Mouse (Mus musculus): ENCODE measurements around the gene Fam83f.

Gene Fam83f

DNA sequence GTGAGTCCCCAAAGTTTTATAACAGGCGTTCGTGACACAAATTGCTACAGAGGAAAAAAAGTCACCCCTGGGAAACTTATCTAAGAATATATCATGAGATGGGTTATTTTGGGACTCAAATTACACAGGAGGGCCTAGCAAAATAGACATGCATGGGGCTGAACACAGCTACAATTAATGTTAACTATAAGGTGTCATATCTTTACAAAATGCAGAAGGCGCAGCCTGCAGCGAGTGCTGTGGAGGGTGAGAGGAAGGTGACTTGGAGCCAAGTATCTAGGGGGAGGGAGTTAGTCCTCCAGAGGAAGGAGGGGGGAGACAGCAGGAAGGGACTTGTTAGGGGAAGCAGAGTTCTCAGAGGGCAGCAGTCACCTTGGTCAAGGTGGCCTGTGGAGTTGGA is 7.2 kb upstream of the Fam83f start:
- DNase-seq (ENCODE audit: low spot score in 2 of 2) = no peak

DNA sequence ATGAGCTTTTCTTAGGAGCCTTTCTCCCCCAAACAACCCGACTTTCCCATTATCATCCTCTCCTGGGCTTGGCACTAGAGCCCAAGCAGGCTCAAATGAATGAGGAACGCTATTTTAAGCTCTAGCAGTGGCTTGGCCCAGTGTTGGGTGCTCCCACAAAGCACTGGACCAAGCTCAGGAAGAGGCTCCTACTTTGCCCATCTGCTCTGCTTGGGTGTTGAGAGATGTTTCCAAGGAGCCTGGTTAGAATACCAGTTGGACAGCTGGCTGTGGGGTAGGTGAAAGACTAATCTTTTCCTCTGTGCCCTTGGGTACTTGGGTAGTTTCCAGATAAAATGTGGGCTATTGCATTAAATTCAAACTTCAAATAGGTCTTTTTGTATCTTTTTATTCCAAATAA is 1.2 kb downstream of the Fam83f start:
- DNase-seq (ENCODE audit: low spot score in 2 of 2) = no peak

DNA sequence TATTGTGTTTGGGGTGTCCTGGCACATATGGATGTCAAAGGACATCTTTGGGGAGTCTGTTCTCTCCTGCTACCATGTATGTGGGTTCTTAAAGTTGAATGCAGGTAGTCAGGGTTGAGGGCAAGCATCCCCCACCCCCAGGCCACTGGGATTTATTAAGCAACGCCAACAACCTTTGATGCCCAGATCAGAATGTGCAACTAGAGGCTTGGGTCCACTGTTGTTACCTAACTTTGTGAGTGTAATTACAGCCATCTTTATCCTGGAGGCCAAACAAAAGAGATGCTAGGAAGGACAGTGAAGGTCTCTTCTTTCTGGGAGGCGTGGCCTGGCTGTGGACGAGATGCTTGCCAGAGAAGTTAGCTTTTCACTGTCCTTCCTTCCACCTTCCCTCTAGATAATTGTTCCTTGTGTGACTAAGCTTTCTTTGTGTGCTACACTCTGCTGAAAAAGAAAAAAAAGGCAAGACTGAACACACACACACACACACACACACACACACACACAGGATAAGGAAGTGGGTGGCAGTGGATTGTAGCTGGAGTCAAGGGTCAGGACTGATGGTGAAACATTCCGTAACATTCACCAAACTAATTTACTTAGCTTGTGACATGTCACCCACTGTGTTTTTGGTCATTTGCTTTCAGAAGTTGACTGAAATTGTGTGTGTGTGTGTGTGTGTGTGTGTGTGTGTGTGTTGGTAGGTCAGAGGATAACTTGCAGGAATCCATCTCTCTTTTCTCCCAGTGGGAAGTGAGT is 1.9 kb downstream of the Fam83f start:
- DNase-seq (ENCODE audit: low spot score in 2 of 2) = no peak

DNA sequence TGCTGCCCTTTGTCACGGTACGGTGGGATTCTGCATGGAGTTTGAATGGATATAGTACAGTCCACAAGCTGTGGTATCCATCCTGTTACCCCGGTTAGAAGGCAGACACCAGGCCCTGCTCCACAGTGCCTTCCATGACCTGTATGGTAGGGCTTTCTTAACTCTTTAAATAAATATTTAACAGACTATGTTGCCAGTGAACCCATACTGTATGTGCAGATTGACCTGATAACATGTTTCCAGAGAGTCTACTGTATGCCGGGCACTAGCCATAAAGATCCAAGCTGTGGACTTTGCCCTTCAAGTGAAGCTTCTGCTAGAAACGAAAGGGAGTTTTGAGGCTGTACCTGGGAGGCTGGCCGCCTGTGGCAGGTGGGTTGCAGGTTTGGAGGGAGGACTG is 3.1 kb downstream of the Fam83f start:
- DNase-seq (ENCODE audit: low spot score in 2 of 2) = no peak

DNA sequence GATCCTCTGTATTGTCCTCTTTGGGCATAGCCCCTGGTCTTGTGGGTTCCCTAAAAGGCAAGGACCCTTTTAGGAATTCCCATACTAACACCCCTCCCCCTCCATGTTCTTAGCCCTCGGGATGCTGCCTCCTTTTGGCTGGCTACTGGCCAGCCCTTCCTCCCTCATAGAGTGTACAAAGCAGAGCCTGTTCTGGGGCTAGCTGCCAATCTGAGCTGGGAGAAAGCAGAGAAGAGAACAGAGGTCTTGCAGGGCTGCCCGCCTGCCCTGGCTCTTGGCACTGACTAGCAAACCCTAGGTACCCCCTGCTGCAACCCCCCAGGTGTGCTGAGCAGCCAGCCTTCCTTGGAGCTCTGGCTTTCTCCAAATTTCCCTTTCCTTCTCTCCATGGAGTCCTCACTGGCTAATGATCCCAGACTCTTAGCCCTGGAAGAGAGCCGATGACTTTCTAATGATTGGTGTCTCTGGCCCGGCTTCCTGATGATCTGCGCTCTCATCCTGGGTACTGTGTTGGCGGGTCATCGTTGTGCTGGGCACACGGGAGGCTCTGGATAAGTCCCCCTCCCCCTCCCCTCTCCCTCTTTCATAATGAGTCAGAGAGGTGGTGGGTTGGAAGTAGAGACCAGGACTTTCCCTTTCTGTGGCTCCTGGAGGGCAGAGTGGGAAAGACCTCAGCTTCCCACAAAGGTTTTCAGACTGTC is 8.0 kb downstream of the Fam83f start:
- no peak for DNase-seq (ENCODE audit: low spot score in 2 of 2)

DNA sequence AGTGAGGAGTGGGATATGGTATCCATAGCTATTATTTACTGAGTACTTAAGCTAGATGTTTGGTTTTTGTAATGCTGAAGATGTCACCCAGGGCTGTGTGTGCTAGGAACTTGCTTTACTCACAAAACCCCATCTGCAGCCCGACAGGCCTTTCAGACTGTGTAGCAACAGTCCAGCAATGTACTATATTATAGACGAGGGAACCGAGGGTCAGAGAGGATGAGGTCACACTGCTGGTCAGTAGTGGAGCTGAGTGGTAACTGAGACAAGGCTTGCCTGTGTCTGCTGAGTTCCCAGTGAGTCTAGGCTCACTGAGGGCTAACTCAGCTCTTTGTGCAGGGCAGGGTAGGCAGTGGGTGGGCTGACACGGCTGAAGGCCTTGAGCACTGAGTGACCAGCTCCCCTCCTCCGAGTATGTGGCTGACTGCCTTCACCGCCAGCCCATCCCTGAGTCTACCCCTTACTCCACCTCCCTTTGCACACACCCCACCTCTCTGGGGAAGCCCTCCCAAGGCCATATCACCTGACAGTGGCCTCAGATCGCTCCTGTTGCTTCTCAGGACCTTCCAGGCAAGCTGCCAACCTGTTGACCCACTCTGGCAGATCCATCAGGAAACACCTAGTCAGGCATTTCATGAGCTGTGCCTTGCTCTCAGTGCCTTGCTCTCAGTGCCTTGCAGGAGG is 8.8 kb downstream of the Fam83f start:
- no peak for DNase-seq (ENCODE audit: low spot score in 2 of 2)

DNA sequence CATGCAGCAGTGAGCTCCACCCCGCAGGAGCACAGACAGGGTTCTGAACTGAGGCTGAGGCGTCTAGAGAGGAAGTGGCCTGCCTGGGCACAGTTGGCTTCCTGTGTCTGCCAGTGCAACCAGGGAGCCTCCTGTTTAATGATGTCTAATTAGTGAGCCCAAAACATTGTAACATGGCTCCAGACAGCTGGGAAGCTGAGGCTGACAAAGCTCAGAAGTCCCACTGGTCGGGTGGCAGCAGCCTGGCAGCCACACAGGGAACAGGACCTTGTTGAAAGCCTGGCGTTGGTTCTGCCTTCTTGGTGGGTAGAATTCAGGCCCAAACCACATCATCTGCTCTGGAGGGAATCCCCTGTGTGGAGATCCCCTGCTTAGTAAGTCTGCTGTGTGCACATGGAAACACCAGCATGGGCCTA is 9.8 kb downstream of the Fam83f start:
- no peak for DNase-seq (ENCODE audit: low spot score in 2 of 2)

DNA sequence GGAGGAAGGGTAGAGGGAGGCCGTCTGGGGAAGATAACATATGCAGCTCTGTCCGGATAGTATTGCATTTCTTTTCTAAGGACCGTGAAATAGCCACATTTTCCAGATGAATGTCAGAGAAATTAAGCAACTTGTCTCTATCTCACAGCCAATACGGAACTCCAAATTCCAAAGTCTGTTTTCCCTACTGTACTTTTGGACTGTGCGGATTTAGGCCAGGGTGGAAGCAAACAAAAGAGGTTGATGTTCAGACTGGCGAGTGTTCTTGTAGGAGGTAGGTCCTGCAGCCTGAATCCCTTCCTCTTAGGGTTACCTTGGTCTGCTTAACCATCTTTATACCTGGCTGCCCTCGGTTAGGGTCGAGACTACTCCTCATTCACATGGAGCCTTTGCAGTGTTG is 10.7 kb downstream of the Fam83f start:
- DNase-seq (ENCODE audit: low spot score in 2 of 2) = no peak

DNA sequence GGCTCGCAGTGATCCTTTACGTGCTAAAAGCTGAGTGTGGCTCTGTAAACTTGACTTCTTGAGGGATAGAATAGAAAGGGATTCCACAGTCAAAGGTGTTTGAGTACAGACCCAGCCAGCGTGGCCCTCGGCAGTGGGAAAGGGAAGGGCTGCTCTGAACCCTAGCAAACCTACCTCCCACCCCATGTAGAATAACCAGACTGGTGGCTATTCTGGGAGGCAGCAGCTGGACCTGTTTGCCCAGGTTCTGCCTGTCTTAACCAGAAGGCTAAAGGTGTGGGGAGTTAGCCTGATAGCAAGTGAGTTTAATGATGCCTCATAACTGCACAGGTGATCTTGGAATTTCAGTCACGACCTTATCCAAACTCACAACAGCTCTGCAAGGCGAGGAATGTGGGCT is 11.5 kb downstream of the Fam83f start:
- no peak for DNase-seq (ENCODE audit: low spot score in 2 of 2)

DNA sequence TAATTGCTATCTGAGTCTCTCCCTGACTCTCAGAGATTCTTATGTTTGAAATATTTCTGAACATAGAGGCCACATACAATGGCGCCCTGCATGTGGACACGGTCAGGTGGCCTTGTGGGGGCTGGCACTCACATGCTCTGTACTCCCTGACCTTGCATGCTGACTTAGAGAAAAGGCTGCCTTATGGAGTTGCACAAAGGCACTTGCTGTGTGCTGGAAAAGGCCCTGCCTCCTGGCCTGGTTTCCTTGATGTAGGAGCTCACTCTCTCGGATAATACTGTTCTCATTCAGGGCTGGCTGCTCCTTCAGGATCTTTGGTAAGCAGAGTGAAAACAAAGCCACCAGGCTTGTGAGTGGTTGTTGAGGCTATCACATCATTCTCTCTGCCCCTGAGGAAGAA is 12.3 kb downstream of the Fam83f start:
- no peak for DNase-seq (ENCODE audit: low spot score in 2 of 2)

DNA sequence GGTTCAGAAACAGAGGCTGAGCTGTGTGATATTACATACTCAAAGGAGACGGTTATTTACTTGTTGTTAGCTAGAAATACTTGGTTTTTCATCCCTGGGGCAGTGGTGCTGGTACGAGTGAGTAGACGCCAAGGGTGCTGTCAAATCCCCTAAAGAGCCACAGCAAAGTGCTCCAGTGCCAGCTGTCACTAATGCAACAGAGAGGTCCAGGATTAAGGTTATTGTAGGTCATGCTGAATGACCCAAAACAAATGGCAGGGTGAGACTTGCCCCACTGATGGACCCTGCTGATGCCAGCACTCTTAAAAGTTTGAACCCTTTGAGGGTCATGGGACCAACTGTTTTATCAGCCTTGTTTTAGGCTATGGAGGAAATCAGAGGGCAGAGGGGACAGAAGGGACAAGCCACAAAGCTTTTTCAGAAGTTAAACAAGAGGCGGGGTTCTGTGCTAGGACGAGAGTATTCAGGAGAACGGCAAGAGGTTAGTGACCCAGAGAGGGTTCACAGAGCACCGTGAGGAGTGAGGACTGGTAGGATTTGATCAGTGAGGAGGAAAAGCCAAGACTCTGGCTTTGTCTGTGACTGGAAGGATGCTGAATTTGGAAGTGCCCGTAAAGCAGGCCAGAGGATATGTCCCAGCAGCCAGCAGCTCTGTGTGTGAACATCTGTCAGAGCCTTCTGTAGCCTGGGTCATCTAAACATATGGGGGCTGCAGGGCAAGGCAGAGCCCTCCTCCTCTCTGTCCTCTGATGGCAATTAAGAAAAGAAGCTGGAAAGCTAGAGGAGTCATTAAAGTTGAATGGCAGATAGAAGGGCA is 13.3 kb downstream of the Fam83f start:
- no peak for DNase-seq (ENCODE audit: low spot score in 2 of 2)

DNA sequence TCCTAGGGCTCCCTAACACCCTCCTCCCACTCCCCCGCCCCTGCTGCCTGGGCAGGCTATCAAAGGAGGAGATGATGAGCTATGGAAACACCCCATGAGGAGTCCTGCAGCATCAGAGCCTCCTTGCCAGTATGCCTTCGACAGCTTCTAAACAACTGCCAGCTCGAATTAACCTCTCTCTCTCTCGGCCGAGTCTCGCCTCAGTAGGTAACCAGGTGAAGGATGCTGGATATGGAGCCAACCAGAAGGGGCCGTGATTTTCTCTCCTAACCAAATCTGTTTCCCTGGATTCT is 13.9 kb downstream of the Fam83f start:
- DNase-seq (ENCODE audit: low spot score in 2 of 2) = no peak

DNA sequence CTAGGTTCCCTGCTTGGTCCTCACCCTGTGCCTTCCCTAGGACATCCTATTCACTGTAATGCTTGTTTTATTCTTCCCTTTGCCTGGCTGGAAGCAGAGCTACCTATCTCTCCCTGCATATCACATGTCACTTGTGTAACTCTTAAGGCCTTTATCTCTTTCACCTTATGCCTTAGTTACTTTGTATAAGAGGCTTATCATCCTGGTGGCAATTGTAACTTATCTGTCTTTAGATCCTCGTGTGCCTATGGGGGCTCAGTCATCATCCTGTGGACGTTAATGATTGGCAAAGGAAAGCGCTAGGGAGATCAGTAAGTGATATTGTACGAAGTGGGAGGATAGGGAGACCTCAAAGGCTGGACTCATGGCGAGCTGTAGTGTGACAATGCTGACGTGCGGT is 16.9 kb downstream of the Fam83f start:
- DNase-seq (ENCODE audit: low spot score in 2 of 2) = no peak

DNA sequence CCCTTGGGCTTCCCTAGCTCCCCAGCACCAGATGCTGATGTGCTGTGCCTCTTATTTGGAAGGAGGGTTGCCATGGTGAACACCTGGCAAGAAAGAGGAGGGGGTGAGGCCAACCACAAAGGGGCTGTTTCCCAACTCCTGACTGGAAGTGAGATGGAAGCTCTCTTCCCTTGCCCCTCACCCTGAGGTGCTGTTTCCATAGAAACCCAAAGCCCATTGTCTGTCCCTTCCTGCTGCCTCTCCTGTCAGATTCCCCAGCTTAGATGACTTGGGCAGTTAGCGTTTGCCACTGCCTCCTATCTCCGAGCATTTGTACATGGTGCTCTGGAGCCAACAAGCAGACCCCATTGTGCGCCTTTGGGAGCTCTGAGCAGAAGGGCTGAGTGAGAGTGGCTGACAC is 21.8 kb downstream of the Fam83f start:
- DNase-seq (ENCODE audit: low spot score in 2 of 2) = no peak

DNA sequence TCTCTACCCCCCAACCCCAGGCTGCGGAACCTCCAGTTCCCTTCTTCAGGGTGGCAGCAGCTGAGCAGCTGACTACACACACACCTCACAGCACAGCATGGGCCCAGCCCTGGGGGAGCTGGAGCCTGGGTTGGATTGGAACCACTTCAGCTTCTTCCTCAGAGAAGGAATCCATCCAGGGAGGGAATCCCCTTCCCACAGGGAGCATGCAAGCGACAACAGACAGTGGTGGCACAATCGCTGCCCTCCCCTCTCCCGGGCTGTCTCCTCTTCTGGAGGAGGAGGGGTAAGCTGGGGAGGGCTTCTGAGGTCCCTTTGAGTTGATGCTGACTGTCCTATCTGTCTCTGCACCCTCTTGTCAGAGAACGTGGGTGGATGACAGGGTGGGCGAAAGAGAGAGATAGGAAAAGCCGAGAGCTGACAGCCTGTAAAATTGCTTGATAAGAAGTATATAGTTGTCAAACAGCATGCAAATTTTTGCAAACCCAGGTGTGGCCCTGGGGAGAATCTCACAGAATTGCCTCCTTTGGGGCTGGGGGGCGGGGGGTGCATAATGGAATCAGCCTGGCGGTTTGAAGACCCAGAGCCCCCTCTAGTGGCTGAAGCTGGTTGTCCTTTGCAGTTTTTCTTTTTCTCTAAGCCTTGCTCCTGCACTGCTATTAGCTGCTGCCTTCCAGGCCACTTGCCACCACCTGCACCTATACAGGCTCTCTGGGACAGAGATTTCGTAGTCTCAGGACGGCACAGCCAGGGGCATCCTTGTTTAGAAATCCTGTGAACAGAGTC is 22.7 kb downstream of the Fam83f start:
- DNase-seq (ENCODE audit: low spot score in 2 of 2) = no peak

DNA sequence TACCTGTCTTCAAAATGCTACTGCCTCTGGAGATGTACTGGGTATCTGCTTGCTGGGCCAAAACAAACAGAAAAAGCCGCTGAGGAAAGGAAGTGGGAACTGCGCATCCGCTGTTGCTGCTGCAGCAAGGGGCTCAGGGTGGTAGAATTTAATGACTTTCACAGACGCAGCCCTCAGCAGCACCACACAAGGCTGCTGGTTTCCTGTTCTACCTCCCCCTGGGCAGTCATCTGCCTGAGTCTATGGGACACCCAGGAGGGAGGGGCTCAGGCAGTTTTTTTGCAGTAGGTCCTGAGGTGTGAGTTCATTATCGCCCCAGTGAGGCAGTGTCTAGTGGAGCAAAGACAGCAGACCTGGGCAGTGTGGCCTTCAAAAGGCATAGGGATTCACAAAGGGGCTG is 25.9 kb downstream of the Fam83f start:
- no peak for DNase-seq (ENCODE audit: low spot score in 2 of 2)

DNA sequence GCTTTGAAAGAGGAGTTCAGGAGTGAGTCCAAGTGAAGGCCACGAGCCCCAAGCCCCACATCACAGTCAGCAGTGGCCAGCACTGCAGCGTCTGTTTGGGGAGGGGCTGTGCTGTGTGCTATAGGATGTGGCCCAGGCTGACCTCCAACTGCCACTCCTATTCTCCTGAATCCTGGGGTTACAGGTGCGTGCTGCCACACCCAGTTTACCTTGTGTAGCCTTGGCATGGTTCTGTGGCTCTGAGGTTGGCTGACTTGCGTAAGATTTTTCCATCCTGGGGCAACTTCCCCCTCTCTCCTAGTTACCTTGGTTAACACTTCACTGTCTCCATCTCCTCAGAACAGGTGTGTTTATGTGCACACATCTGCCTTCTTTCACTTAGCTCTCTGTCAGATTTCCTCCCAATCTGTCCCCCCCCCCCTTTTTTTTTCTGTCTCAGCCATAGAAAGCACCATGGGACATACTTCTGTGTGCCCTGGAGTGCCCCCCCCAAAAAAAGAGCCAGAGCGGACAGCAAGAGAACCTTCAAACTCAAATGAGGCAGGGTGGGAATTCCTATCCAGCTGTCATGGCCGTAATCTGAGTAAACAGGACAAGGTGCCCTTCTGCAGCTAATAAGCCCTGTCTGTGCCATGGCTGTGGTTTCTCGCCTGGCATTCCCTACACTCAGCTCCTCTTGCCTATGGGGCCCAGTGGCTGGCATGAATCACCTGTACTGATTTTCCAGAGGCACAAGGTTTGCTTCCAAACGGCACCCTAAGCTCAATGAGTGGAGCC is 30.0 kb downstream of the Fam83f start:
- DNase-seq (ENCODE audit: low spot score in 2 of 2) = no peak

DNA sequence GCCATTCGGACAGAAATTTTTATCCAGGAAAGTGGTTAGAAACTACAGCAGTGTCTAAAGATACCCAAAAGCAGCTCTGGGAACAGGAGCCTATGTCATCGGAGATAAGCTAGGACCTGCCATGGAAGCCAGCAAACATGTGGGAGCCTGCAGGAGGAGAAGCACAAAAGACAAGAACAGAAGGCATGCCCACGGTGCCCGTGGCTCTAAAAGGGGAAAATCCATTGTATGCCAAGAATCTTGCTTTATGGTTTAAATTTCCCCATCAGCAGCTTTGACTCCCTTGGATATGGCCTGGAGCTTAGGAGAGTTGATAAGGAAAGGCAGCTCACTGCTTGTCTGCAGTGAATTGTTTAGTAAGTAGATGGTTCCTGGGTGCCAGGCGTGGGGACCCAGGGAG is 31.3 kb downstream of the Fam83f start:
- DNase-seq (ENCODE audit: low spot score in 2 of 2) = no peak

DNA sequence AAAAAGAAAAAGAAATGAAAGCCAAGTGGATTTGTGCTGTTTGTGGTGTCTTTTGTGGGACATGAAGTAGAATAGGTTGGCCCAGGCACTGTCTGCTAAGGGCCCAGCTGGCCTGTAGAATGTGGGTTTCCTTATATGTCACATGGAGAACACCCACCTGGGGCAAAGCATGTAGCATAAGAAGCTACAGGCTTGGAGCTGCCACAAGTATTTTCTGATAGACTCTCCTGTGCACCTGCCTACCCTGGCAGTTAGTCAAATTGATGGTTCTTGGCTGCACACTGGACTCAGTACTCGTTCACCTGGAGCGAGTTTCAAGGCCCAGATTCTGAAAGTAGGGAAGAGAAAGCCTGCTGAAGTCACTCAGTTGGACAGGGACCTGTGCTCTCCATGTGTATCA is 31.8 kb downstream of the Fam83f start:
- DNase-seq (ENCODE audit: low spot score in 2 of 2) = no peak

DNA sequence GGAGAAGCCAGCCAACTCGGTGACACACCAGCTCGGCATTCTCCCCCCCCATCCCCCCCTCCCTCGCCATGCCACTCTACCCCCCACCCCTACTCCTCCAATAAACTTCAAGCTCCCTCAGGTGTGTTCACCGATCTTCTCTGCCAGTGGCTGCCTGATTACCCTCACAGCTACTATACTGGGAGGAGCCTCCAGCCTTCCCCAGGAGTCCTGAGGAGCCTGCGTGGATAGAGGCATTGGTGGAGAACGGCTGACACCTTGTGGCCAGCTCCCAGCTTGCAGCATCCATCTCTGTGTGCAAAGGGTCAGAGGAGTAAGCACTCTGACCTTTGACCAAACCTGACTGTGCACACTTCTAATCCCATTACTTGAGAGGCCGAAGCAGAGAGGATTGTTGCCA is 32.6 kb downstream of the Fam83f start:
- DNase-seq (ENCODE audit: low spot score in 2 of 2) = peak; percentile 39 to 52
